Mouse (Mus musculus) forebrain, embryonic 13.5 days (tissue): ENCODE results near the gene Tceanc2. TPM values are rescaled to one million over a fixed set of nuclear protein-coding genes. Genes with fewer than 3 reads are reported as not detected.

Experiments
- ATAC-seq: fragments of 200-750 bp; cut with Nextera tagmentation; 2 replicates; pipeline ENCODE4 v1.8.0; 2017
- H3K27ac ChIP-seq: fragments of 300-500 bp; sonication (generic); 2 replicates; pipeline ENCODE4 v1.5.1; 2015; ENCODE audit warnings: inconsistent platforms, mild to moderate bottlenecking, moderate library complexity
- H3K27me3 ChIP-seq: fragments of 300-500 bp; sonication (generic); 2 replicates; pipeline ENCODE4 v1.6.1; 2015; ENCODE audit warnings: mild to moderate bottlenecking, inconsistent platforms
- H3K36me3 ChIP-seq: fragments of 300-500 bp; sonication (generic); 2 replicates; pipeline ENCODE4 v1.6.1; 2015; ENCODE audit warnings: mild to moderate bottlenecking, inconsistent platforms; ENCODE audit not compliant: poor library complexity, severe bottlenecking
- H3K4me1 ChIP-seq: fragments of 300-500 bp; sonication (generic); 2 replicates; pipeline ENCODE4 v1.6.1; 2015; ENCODE audit warnings: inconsistent platforms
- H3K4me2 ChIP-seq: fragments of 300-500 bp; sonication (generic); 2 replicates; pipeline ENCODE4 v1.6.1; 2015; ENCODE audit warnings: inconsistent platforms, mild to moderate bottlenecking, moderate library complexity
- H3K4me3 ChIP-seq: fragments of 300-500 bp; sonication (generic); 2 replicates; pipeline ENCODE4 v1.5.1; 2015; ENCODE audit warnings: mild to moderate bottlenecking, inconsistent platforms
- H3K9ac ChIP-seq: fragments of 300-500 bp; sonication (generic); 2 replicates; pipeline ENCODE4 v1.6.1; 2015; ENCODE audit warnings: mild to moderate bottlenecking, inconsistent platforms
- H3K9me3 ChIP-seq: fragments of 300-500 bp; sonication (generic); replicated peaks from 2 replicates; pipeline ENCODE4 v1.6.1; 2016; ENCODE audit warnings: inconsistent platforms
- WGBS: fragments of 180-500 bp; shearing (Covaris S2); methylation state at CpG from one replicate; pipeline ENCODE4 v1.1.7; 2015; 5-methylcytosine and 5-hydroxymethylcytosine counted together
- polyA plus RNA-seq: library from polyadenylated mRNA; unstranded; fragments of >200 nt; fragmentation: Nextera tagmentation; extraction: Ambion mirVana; gene quantifications from 2 replicates; pipeline ENCODE4 v1.2.1, GENCODE M21; 2015

Gene Tceanc2
- 38.9 and 52.3 TPM in 2 replicates for polyA plus RNA-seq

DNA sequence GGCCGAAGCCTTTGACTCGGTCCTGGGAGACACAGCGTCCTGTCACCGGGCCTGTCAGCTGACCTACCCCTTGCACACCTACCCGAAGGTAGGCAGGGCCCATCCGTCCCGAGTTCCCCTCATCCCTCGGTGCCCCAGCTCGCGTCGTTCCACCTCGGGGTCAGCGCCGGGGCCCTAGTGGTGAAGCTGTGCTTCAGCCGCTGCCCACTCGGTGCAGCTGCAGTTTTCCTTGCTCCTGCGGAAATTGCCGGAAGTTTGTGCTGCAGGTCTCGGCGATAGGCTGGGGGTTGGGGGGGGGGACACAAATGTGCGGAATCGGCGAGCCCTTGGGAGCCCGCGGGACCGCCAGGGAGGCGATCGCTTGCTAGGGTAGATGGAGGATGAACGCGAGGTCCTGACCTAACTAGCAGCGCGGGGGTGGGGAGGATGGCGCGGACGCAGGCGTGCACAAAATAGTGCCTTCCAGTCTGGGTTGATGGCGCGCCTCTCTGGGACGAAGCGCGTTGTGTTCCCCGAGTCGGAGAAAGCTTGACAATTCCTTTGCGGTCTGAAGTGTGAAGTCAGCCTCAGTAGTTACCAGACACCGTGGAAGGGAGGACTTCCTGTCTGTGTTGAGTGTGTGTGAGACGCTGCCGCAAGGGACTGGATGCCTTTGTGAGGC is at the start of gene Tceanc2:
TSS of gene Tceanc2 (minus strand) at position 287 of the 661 bp plus-strand sequence.
- peaks cover 45% of the 10 kb centered on the region for H3K4me1 ChIP-seq

DNA sequence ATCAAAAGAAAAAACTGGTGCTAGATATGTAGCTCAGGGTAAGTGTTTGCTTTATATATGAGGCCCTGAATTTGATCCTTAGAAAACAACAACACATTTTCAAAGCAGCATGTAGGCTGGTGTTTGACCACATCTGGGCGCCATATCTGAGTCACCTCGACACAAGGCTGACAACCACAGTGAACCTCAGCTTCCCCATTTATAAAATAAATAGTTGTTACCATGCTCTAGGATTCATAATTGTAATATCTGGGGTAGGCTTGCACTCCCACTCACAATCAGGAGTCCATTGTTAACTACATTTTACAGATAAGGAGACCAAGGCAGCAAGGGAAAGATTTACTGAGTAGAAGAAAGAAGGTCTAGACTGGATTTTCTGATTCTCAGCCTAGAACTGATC is 47.4 kb upstream of the Tceanc2 start:
- Histone ChIP-seq H3K36me3 (peaks cover 2% of the 10 kb centered on the region; the same call in 1 of the 2 replicates), H3K4me3 (no peak overlapping the region), H3K9ac (no peak overlapping the region), H3K27ac (no peak overlapping the region), H3K4me1 (no peaks in the 10 kb centered on the region), H3K9me3 (no peaks in the 10 kb centered on the region), H3K27me3 (no peaks in the 10 kb centered on the region), H3K4me2 (no peak overlapping the region)
- 91% methylated on average over 2 of the region's 2 CpGs for WGBS
- ATAC-seq = no peak

More for the DNA sequence above, at the start of gene Tceanc2:
- H3K4me2 ChIP-seq = peak within 1 kb of the TSS; percentile 63
- WGBS = under 1% methylated on average over 47 of the region's 47 CpGs
- H3K36me3 ChIP-seq = peaks cover 13% of the 10 kb centered on the region
- H3K27ac ChIP-seq = peak within 1 kb of the TSS; percentile 99
- H3K27me3 ChIP-seq = no peaks in the 10 kb centered on the region
- peak; percentile 23 for ATAC-seq
- H3K9ac ChIP-seq = peak within 1 kb of the TSS; percentile 93
- no peaks in the 10 kb centered on the region for H3K9me3 ChIP-seq
- peak within 1 kb of the TSS; percentile 79 for H3K4me3 ChIP-seq

DNA sequence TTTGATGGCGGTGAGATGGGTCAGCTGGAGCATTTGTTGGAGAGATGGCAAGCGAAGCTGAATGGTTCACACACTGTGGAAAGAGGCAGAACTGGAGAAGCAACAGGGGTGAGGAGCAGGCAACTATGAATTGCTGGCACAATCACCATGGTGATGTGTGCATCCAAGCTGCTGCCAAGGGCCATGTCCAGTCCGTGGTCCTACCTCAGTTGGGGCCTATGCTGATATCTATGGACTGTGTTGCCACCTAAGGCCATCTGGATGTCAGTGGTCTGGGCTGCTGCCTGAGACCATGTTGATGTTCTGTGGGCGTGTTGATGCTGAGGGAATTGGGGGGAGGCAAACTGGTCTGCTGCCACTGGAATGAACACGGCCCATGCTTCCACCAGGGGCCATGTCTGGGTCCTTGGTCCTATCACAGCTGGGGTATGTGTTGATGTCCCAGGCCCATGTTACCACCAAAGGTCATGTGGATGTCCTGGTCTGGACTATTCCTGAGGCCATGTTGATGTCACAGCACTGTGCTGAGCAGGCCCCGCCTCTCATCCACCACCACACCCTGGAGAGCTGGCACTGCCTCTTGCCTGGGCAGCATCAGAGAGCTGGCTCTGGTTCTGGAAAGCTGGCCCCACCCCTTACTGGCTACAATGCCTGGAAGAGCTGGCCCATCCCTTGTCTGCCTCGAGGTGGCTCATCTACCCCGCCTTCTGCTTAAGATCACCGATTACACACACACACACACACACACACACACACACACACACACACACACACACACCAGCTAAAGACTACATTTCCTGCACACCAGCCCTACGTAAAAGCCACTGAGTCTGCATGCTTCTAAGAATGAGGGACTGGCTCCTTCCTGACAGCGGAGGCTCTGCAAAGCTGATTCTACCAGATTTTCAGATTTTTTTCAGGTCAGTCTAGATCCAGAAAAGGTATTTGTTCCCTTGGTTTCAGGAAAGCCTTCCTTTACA is 44.6 kb upstream of the Tceanc2 start:
- Histone ChIP-seq H3K36me3 (no peaks in the 10 kb centered on the region), H3K9me3 (no peaks in the 10 kb centered on the region), H3K9ac (no peak overlapping the region), H3K27ac (no peak overlapping the region), H3K4me2 (no peak overlapping the region), H3K27me3 (no peaks in the 10 kb centered on the region), H3K4me1 (no peaks in the 10 kb centered on the region), H3K4me3 (no peak overlapping the region)
- 83% methylated on average over 11 of the region's 11 CpGs for WGBS
- ATAC-seq = 0 out of 2 replicates have a peak, but pooled peaks have one; percentile 21

DNA sequence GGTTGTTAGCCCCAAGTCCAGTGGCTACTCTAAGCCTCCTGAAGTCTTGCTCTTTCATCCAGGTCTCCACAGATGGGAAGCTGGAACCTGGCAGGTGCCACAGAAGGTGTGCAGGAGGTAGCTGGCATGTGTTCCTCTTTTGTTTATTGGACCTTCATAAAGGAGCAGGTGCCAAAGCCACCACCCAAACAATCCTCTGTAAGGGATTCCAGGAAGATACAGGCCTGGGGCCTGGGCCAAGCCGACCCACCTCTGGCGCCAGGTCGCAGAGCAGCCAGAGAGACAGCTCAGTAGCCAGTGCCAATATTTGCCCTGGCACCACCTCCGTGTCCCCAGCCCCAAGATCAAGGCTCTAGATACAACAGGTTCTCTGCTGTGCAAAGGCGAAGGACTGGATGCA is 42.6 kb upstream of the Tceanc2 start:
- ATAC-seq = no peak
- no peaks in the 10 kb centered on the region for H3K27me3 ChIP-seq
- no peaks in the 10 kb centered on the region for H3K36me3 ChIP-seq
- H3K4me3 ChIP-seq = no peak overlapping the region
- H3K9ac ChIP-seq = no peak overlapping the region
- WGBS = 93% methylated on average over 5 of the region's 5 CpGs
- H3K9me3 ChIP-seq = no peaks in the 10 kb centered on the region
- H3K27ac ChIP-seq = no peak overlapping the region
- no peaks in the 10 kb centered on the region for H3K4me1 ChIP-seq
- H3K4me2 ChIP-seq = no peak overlapping the region

DNA sequence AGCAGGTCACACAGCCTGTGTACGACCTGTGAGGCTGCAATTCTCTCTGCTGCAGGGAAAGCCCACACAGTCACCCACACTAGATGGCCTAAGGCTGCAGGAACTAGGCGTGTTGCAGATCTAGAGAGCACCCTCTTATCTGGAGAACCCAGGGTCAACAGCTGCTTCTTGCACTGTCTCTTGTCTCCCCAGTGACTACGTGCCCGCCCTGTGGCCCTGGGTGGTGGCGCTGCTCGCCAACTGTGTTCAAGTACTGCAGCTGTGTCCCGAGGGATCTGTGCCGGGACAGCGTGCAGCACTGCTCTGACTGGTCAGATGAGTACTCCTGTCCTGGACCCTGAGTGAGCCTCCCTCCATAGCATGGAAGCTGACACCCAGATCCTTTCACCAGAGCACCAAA is 38.7 kb upstream of the Tceanc2 start:
- no peak overlapping the region for H3K4me2 ChIP-seq
- H3K9me3 ChIP-seq = no peaks in the 10 kb centered on the region
- H3K9ac ChIP-seq = no peak overlapping the region
- no peak overlapping the region for H3K4me3 ChIP-seq
- ATAC-seq = no peak
- H3K4me1 ChIP-seq = no peaks in the 10 kb centered on the region
- no peaks in the 10 kb centered on the region for H3K27me3 ChIP-seq
- WGBS = 90% methylated on average over 9 of the region's 9 CpGs
- no peaks in the 10 kb centered on the region for H3K36me3 ChIP-seq
- no peak overlapping the region for H3K27ac ChIP-seq

DNA sequence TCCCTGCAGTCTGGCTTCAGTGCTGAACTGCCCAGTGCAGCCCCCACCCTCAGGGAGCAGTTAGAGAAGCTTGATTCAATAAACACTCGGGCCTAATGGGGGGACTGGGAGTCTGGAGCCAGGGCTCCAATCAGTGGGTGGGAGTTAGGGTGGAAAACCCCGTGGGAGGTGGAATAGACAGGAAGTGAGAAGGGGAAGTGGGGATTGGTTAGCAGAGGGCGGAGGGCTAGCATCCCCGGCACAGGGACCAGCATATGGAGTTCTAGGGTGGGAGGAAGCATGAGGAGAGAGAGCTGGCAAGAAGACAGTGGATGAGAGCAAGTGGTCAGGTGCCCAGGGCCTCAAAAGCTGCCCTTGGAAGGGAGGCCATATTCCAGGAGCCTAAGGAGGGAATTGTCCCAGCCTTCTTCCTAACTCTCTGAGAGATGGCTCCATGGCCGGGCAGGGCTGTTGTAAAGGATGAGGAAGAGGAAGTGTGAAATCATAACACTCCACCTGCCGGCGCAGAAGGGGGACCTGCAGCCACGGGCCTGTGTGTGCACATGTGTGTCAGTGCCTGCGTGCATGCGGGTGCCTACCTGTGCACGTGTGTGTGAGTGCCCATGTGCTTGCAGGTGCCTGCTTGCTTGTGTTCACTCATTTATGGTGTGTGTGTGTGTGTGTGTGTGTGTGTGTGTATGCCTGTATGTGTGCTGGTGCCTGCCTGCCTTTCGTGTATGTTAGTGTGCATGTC is 34.5 kb upstream of the Tceanc2 start:
- Histone ChIP-seq H3K36me3 (no peaks in the 10 kb centered on the region; the same call in 1 of the 2 replicates), H3K27me3 (no peaks in the 10 kb centered on the region), H3K9ac (no peak overlapping the region), H3K4me3 (no peak overlapping the region), H3K4me1 (no peaks in the 10 kb centered on the region), H3K4me2 (no peak overlapping the region), H3K27ac (no peak overlapping the region), H3K9me3 (no peaks in the 10 kb centered on the region)
- ATAC-seq = no peak
- WGBS = 79% methylated on average over 12 of the region's 12 CpGs

DNA sequence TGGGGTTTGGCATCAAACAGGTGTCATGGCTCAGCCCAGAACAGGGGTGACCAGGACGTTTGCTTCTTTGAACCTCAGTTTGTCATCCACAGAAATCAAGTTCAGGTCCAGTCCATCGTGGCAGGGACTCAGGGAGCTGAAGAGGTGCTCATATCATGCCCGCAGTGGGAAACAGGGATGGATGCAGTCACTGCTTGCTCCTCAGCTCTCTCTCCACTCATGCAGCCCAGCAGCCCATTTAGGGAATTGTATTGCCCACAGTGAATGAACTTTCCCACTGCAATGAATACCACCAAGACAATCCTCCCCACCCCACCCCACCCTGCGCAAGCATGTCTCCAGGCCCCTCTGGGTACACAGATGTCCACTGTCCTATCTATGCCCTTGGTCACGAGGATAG is 33.0 kb upstream of the Tceanc2 start:
- Histone ChIP-seq H3K4me3 (no peak overlapping the region), H3K27ac (no peak overlapping the region), H3K9me3 (no peaks in the 10 kb centered on the region), H3K4me1 (no peaks in the 10 kb centered on the region), H3K9ac (no peak overlapping the region), H3K27me3 (no peaks in the 10 kb centered on the region), H3K36me3 (peaks cover 12% of the 10 kb centered on the region), H3K4me2 (no peak overlapping the region)
- 87% methylated on average over 5 of the region's 5 CpGs for WGBS
- no peak for ATAC-seq

DNA sequence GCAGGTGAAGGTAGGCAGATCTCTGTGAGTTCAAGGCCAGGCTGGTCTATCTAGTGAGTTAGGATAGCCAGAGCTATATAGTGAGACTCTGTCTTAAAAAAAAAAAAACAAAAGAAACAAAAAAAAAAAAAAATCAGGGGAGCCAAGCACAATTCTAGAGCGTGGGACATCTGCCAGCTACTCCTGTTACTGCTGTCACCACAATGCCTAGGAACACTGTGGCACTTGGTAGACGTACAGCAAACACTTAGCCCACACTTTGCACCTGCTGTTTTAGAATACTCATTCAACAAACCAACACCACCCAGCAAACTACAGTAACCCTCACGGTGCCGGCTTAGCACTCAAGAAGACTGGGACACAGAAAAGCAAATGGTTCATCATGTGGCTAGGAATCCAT is 32.5 kb upstream of the Tceanc2 start:
- Histone ChIP-seq H3K4me1 (no peaks in the 10 kb centered on the region), H3K4me2 (no peak overlapping the region), H3K36me3 (peaks cover 16% of the 10 kb centered on the region), H3K27ac (no peak overlapping the region), H3K27me3 (no peaks in the 10 kb centered on the region), H3K4me3 (no peak overlapping the region), H3K9ac (no peak overlapping the region), H3K9me3 (no peaks in the 10 kb centered on the region)
- no peak for ATAC-seq
- WGBS = 71% methylated on average over 4 of the region's 4 CpGs

DNA sequence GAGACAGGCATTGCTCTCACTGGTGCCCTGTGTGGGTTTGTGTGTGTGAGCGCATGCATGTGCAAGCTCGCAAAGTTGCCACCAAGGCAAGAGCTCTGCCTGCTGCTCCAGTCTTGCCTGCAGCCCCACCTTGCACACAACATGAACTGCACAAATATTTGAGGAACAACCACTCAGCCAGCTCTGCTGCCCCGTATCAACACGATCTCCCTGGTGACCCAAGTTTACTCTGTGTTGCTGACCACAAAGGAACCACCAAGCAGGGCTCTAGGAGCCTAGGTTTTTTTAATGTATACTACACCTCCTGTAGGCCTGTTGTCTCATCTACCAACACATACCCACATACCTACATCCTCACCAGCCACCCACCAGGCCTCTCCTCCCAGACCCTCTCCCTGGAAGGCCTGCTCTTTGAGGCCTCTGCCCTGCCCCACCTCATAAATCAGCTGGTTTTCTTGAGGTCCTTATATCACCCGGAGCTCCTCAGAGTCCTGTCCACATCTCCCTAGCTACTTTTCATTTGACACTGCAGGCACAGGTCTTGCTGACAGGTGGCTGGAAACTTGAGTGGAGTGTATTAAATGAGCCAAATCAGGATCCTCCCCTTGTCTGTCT is 31.7 kb upstream of the Tceanc2 start:
- Histone ChIP-seq H3K27ac (no peak overlapping the region), H3K9me3 (no peaks in the 10 kb centered on the region), H3K27me3 (no peaks in the 10 kb centered on the region), H3K4me2 (no peak overlapping the region), H3K9ac (no peak overlapping the region), H3K4me3 (no peak overlapping the region), H3K36me3 (peaks cover 25% of the 10 kb centered on the region), H3K4me1 (no peaks in the 10 kb centered on the region)
- 92% methylated on average over 5 of the region's 5 CpGs for WGBS
- ATAC-seq = no peak

DNA sequence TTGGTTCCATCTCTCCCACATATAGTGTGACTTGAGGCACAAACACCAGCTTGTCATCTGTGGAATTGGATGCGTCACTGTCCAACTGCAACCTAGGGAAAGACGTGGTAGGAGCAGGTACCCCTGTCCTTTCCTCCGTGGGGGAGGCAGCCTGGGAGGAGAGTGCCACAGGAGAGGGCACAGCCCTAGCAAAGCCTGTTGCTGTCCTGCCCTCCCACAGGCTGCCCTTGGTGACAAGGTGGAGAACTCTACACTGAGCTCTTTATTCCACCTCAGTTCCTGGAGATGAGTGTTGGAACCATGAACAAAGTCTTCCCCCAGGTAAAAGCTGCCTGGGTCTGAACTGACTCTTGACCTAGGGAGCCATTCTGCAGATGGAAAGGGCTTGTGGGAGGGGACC is 30.0 kb upstream of the Tceanc2 start, which contains the start of gene Ldlrad1:
TSS of gene Ldlrad1 (plus strand) at position 301 of the 400 bp plus-strand sequence.
- Histone ChIP-seq H3K36me3 (peaks cover 42% of the 10 kb centered on the region), H3K4me1 (no peaks in the 10 kb centered on the region), H3K27me3 (no peaks in the 10 kb centered on the region), H3K27ac (no peak within 1 kb of the TSS), H3K9me3 (no peaks in the 10 kb centered on the region), H3K4me3 (no peak within 1 kb of the TSS), H3K4me2 (no peak within 1 kb of the TSS), H3K9ac (no peak within 1 kb of the TSS)
- ATAC-seq = no peak
- WGBS = 91% methylated on average over 3 of the region's 3 CpGs

DNA sequence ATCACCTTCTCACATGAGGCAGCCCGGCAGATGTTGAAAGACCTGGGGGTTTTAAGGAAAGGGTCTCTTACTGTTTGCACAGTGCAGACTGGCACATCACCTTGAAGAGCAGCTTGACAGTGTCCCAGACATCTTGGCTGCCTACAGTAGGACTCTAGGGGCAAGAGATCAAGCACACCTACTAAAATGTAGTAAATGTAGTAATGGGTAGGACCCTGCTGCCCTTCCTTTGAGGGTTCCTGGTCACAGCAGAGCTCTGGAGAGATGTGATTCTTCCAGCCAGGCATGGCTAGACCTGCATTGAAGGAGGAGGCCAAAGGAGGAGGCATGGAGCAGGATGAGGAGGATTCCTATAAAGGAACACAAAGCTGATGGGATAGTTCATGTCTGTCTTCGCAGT is 28.1 kb upstream of the Tceanc2 start:
- WGBS = 98% methylated on average over 2 of the region's 2 CpGs
- ATAC-seq = no peak
- H3K27ac ChIP-seq = no peak overlapping the region
- no peaks in the 10 kb centered on the region for H3K27me3 ChIP-seq
- no peak overlapping the region for H3K4me2 ChIP-seq
- no peak overlapping the region for H3K9ac ChIP-seq
- H3K4me3 ChIP-seq = no peak overlapping the region
- no peaks in the 10 kb centered on the region for H3K4me1 ChIP-seq
- H3K36me3 ChIP-seq = peaks cover 61% of the 10 kb centered on the region
- no peaks in the 10 kb centered on the region for H3K9me3 ChIP-seq
